Mouse (Mus musculus) heart, embryonic 13.5 days (tissue): ENCODE measurements around the gene Zfp74. TPM values are rescaled to one million over a fixed set of nuclear protein-coding genes. Genes with fewer than 3 reads are reported as not detected.

Source experiments
- ATAC-seq: fragments of 200-750 bp; cut with Nextera tagmentation; 2 replicates; pipeline ENCODE4 v1.8.0; 2017; ENCODE audit warnings: moderate TSS enrichment; ENCODE audit not compliant: insufficient number of reproducible peaks, low FRiP score, low TSS enrichment; ENCODE audit errors: extremely low read depth
- H3K27ac ChIP-seq: fragments of 300-500 bp; sonication (generic); replicated peaks from 2 replicates; pipeline ENCODE4 v1.5.1; 2015; ENCODE audit warnings: moderate library complexity, mild to moderate bottlenecking, inconsistent platforms
- H3K27me3 ChIP-seq: fragments of 300-500 bp; sonication (generic); replicated peaks from 2 replicates; pipeline ENCODE4 v1.6.1; 2015; ENCODE audit warnings: mild to moderate bottlenecking, inconsistent platforms
- H3K36me3 ChIP-seq: fragments of 300-500 bp; sonication (generic); 2 replicates; pipeline ENCODE4 v1.6.1; 2015; ENCODE audit warnings: mild to moderate bottlenecking, inconsistent platforms
- H3K4me1 ChIP-seq: fragments of 300-500 bp; sonication (generic); 2 replicates; pipeline ENCODE4 v1.6.1; 2015; ENCODE audit warnings: inconsistent platforms
- H3K4me2 ChIP-seq: fragments of 300-500 bp; sonication (generic); 2 replicates; pipeline ENCODE4 v1.6.1; 2015; ENCODE audit warnings: inconsistent platforms, mild to moderate bottlenecking, moderate library complexity
- H3K4me3 ChIP-seq: fragments of 300-500 bp; sonication (generic); 2 replicates; pipeline ENCODE4 v1.5.1; 2015; ENCODE audit warnings: moderate library complexity, mild to moderate bottlenecking, inconsistent platforms
- H3K9ac ChIP-seq: fragments of 300-500 bp; sonication (generic); 2 replicates; pipeline ENCODE4 v1.6.1; 2015; ENCODE audit warnings: inconsistent platforms, mild to moderate bottlenecking, moderate library complexity
- H3K9me3 ChIP-seq: fragments of 300-500 bp; sonication (generic); 2 replicates; pipeline ENCODE4 v1.6.1; 2016; ENCODE audit warnings: inconsistent platforms
- WGBS: fragments of 180-500 bp; shearing (Covaris S2); methylation state at CpG from one replicate; pipeline ENCODE4 v1.1.7; 2015; ENCODE audit warnings: mixed read lengths; 5-methylcytosine and 5-hydroxymethylcytosine counted together
- polyA plus RNA-seq: library from polyadenylated mRNA; unstranded; fragments of >200 nt; fragmentation: Nextera tagmentation; extraction: Ambion mirVana; gene quantifications from 2 replicates; pipeline ENCODE4 v1.2.1, GENCODE M21; 2015

Gene Zfp74
- polyA plus RNA-seq, 1 experiment from 2014 or later, result 7.2 TPM

DNA sequence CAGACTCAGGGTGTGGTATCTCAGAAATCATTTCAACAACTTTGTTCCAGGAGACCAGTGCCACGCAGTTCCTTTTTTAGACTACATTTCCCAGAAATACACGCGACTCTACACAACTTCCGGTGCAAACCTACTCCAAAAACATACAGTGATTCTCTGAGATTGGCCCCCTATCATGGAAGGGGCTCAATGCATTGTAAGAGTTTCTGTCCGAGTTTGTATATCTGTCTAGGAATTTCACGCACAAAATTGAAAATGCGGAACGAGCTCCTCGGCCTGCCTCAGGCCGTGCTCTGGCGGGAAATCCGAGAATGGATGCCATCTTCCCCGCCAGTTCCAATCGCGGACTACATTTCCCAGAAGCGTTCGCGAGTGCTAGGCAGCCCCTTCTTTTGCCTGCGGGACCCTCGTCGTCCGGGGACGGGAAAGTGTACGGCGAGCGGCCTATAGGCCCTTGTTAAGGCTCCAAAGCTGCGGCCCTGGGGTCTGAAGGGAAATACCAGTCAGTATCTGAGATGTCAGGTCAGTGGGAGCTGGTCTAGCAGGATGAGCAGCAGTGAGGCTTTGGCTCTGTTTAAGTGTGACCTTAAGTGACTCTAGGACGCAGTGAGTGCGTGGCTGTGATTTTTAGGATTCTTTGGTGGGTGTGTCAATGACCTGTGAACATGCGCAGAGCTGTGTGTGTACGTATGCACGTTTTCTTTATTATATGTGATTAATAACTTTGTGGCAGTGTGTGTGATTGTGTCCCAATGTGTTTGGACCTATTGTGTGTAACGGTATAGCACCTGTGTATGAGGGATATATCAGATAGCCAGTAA, 45.5 kb downstream of the Zfp74 start, which contains the start of gene Zfp383:
Gene Zfp383 (plus strand): TSS at position 94 of the 821 bp plus-strand sequence.
- Histone ChIP-seq H3K4me3 (peak within 1 kb of the TSS; percentile 81), H3K4me2 (peak within 1 kb of the TSS; percentile 82), H3K36me3 (peaks cover 31% of the 10 kb centered on the region), H3K27ac (peak within 1 kb of the TSS; percentile 98), H3K4me1 (peaks cover 25% of the 10 kb centered on the region), H3K9me3 (no peaks in the 10 kb centered on the region), H3K27me3 (no peaks in the 10 kb centered on the region), H3K9ac (peak within 1 kb of the TSS; percentile 90)
- under 1% methylated on average over 33 of the region's 33 CpGs for WGBS
- peak; percentile 60; the same call in 1 of the 2 replicates for ATAC-seq

DNA sequence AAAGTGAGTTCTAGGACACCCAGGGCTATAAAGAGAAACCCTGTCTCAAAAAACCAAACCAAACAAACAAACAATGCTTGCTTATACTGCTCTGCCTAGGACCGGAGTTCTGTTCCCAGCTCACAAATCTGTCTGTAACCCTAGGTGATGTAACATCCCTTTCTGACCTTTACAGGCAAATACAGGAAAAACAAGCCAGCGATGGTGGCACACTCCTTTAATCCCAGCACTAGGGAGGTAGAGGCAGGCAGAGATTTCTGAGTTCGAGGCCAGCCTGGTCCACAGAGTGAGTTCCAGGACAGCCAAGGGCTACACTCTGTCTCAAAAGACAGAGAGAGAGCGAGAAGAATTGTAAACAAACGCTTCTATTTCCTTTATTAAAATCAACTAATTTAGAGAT, 46.7 kb downstream of the Zfp74 start:
- peaks cover 25% of the 10 kb centered on the region for H3K4me1 ChIP-seq
- H3K4me3 ChIP-seq, result no peak overlapping the region
- WGBS, result 86% methylated on average over 5 of the region's 5 CpGs
- peaks cover 30% of the 10 kb centered on the region for H3K36me3 ChIP-seq
- peak overlapping the region; percentile 98 for H3K27ac ChIP-seq
- no peaks in the 10 kb centered on the region for H3K27me3 ChIP-seq
- H3K4me2 ChIP-seq, result peak overlapping the region; percentile 82; the same call in 1 of the 2 replicates
- H3K9me3 ChIP-seq, result no peaks in the 10 kb centered on the region
- ATAC-seq, result no peak
- H3K9ac ChIP-seq, result no peak overlapping the region

DNA sequence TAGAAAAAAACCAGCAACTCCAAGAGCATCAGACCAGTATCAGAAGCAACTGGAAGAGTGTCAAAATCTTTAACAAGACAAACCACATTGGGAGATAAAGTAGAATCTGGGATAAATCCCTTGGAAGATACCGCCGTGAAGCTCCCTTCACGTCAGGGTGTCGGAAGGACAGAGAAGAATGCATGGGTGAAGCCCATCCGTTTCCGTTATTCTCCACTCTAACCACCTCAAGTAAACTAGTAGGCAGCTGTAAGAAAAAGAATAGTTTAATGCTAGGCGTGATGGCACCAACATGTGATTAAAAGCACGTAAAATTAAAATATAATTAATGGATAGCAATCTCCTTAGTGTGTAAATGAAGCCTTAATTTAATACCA, 47.2 kb downstream of the Zfp74 start:
- Histone ChIP-seq H3K9ac (peak overlapping the region; percentile 89), H3K4me1 (peaks cover 25% of the 10 kb centered on the region), H3K4me3 (peak overlapping the region; percentile 69)

DNA sequence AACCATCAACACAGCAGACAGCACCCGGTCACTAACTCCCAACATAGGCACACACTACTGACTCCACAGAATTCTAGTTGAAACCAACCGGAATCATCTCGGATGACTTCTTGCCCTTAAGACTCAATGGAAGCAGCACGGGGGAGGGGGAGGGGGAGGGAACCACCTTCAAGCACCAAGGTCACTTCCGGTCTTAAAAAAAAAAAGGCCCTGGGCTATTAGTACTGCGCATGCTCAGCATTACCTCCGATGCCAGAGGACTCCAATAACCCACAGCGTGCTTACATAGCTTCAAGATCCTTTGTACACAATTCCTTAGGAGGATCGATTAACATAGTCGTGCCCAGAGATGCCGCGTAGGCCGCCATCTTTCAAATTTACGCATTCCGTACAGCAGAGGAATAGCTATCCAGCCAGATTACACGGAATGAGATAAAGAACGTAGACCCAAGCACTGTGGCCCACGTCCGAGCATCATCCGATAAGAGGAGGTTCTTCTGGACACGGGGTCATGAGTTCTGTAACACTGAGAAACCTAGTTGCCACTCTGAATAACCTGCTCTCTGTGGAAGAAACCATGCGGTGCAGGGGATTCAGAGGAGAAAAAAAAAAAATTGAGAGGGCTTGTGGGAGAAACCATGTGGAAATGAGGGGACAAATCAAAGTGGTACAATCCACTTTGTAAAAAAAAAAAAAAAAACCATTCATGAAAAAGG, 47.8 kb downstream of the Zfp74 start, which contains the start of gene Zfp27:
Gene Zfp27 (minus strand): TSS at position 607 of the 716 bp plus-strand sequence.
- under 1% methylated on average over 22 of the region's 22 CpGs for WGBS

More for the DNA sequence above, 47.2 kb downstream of the Zfp74 start:
- Histone ChIP-seq H3K4me2 (peak overlapping the region; percentile 82), H3K27me3 (no peaks in the 10 kb centered on the region), H3K9me3 (no peaks in the 10 kb centered on the region), H3K27ac (peak overlapping the region; percentile 98), H3K36me3 (peaks cover 27% of the 10 kb centered on the region)
- no peak for ATAC-seq
- 24% methylated on average over 8 of the region's 8 CpGs for WGBS

DNA sequence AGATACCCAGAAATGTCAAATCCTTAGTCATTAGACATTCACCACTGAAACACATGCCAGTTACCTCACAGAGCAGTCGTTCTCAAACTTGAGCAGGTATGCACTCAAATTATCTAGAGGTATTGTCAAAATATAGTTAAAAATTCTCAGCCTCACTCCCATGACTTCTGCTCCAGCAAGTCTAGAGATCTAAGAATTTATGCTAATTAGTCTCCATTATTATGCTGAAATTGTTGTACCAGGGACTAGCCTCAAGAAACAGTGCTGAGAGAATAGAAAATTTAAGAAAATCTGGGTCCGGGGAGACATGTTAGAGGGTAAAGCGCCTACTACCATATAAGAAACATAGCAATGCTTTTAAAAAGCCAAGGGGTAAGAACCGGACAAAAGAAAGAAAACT, 49.8 kb downstream of the Zfp74 start:
- no peak for ATAC-seq
- Histone ChIP-seq H3K9me3 (no peaks in the 10 kb centered on the region), H3K36me3 (peaks cover 44% of the 10 kb centered on the region), H3K4me1 (peaks cover 11% of the 10 kb centered on the region), H3K9ac (no peak overlapping the region), H3K27ac (no peak overlapping the region), H3K4me2 (no peak overlapping the region), H3K27me3 (no peaks in the 10 kb centered on the region), H3K4me3 (no peak overlapping the region)
- WGBS, result 91% methylated on average over 4 of the region's 4 CpGs

More for the DNA sequence above, 47.8 kb downstream of the Zfp74 start, which contains the start of gene Zfp27:
- Histone ChIP-seq H3K4me2 (peak within 1 kb of the TSS; percentile 82), H3K27me3 (no peaks in the 10 kb centered on the region), H3K36me3 (peaks cover 27% of the 10 kb centered on the region), H3K27ac (peak within 1 kb of the TSS; percentile 98), H3K9me3 (no peaks in the 10 kb centered on the region), H3K4me1 (peaks cover 25% of the 10 kb centered on the region), H3K4me3 (peak within 1 kb of the TSS; percentile 69), H3K9ac (peak within 1 kb of the TSS; percentile 89)
- ATAC-seq, result peak; percentile 67

DNA sequence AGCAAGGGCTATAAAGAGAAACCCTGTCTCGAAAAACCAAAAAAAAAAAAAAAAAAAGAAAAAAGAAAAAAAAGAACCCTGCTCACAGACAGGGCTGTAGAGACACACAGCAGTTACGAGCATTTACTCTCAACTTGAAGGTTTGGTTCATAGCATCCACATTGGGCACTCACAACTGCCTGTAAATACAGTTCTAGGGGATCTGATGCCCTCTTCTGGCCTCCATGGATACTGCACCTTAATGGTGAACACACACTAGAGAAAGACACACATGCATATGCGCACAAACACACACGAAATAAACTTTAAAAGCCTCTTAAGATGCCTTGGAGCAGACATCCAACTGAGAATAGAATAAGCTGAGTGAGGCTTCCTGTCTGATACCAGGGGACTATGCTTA, 55.5 kb downstream of the Zfp74 start:
- H3K27me3 ChIP-seq, result no peaks in the 10 kb centered on the region
- ATAC-seq, result no peak

DNA sequence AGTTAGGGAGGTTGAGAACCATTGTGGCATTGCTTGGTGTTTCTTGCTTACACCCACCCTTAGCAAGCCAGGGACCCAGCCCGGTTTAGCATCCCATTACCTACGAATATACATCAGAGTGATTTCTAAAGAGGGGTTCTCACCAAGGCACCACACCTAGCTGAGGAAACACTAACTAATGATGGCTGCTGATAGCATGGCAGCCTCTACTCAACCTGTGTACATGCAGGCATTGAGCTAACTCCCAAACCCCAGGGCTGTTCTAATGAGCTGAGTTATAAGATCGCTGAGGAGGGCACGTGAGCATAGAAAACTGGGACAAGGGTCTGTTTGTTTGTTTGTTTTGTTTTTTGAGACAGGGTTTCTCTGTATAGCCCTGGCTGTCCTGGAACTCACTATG, 61.1 kb downstream of the Zfp74 start:
- Histone ChIP-seq H3K9me3 (peaks cover 60% of the 10 kb centered on the region), H3K27ac (no peak overlapping the region), H3K4me1 (no peaks in the 10 kb centered on the region), H3K4me3 (no peak overlapping the region), H3K27me3 (no peaks in the 10 kb centered on the region), H3K9ac (no peak overlapping the region), H3K36me3 (peaks cover 79% of the 10 kb centered on the region), H3K4me2 (no peak overlapping the region)
- 94% methylated on average over 4 of the region's 4 CpGs for WGBS
- ATAC-seq, result no peak

More for the DNA sequence above, 55.5 kb downstream of the Zfp74 start:
- Histone ChIP-seq H3K9ac (no peak overlapping the region), H3K27ac (no peak overlapping the region), H3K36me3 (peaks cover 96% of the 10 kb centered on the region), H3K4me2 (no peak overlapping the region), H3K4me3 (no peak overlapping the region), H3K4me1 (no peaks in the 10 kb centered on the region), H3K9me3 (peaks cover 36% of the 10 kb centered on the region)
- 90% methylated on average over 4 of the region's 4 CpGs for WGBS

DNA sequence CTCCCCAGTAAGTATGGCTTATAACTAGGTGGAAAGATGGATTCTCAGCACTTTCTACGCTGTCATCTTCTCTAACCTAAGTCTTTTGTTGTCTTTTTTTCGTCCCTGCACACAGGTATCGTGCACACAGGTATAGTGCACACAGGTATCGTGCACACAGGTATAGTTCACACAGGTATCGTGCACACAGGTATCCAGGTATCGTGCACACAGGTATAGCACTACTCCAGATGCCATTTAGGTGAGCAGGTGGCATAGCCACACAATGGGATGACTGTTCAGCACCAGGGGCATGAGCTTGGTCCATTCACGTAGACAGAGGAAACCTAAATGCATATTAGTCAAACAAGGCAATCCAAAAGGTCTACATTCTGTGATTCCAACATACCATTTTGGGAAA, 63.4 kb downstream of the Zfp74 start:
- Histone ChIP-seq H3K27me3 (no peaks in the 10 kb centered on the region), H3K36me3 (peaks cover 57% of the 10 kb centered on the region)
- 91% methylated on average over 7 of the region's 7 CpGs for WGBS

DNA sequence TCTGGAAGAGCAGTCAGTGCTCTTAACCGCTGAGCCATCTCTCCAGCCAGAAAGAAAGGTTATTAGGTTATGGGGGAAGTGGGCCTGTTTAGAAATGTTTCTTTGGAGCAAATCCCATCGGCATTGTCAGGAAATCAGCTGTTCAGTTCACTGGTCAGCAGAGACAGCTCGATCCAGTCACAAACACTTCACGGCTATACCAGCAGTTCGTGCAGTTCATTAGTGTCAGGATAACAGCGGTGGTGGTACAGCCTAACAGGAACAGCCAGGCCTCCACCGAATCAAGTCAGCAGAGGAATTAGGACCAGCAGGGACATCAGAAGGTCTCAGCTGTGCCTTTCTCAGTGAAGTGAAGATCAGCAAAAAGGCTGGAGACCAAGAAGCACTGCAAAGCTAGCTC, 73.0 kb downstream of the Zfp74 start:
- no peak overlapping the region for H3K27ac ChIP-seq
- peaks cover 41% of the 10 kb centered on the region for H3K9me3 ChIP-seq
- no peak overlapping the region for H3K4me3 ChIP-seq
- H3K9ac ChIP-seq, result no peak overlapping the region
- WGBS, result 79% methylated on average over 7 of the region's 7 CpGs
- no peak overlapping the region for H3K4me2 ChIP-seq
- H3K36me3 ChIP-seq, result peaks cover 20% of the 10 kb centered on the region
- H3K27me3 ChIP-seq, result no peaks in the 10 kb centered on the region
- no peaks in the 10 kb centered on the region for H3K4me1 ChIP-seq
- no peak for ATAC-seq

More for the DNA sequence above, 63.4 kb downstream of the Zfp74 start:
- Histone ChIP-seq H3K4me2 (no peak overlapping the region), H3K9me3 (peaks cover 74% of the 10 kb centered on the region), H3K4me1 (no peaks in the 10 kb centered on the region), H3K4me3 (no peak overlapping the region), H3K27ac (no peak overlapping the region), H3K9ac (no peak overlapping the region)
- ATAC-seq, result no peak
